In genomic region chr1:156230339-156231089, GRCm38 (mm10) we compare ENCODE assay signal across 9 mouse cellular contexts. TPM values are rescaled to one million over a fixed set of nuclear protein-coding genes. Genes with fewer than 3 reads are reported as not detected.
DNase-seq lines count a peak whose midpoint lies in the region; ATAC-seq and TF ChIP-seq lines count a peak whose summit lies in the region.
"Had no signal": no experiment of that assay in that cellular context is flagged by ENCODE, and none has a peak within 500 bp of the region (broad histone marks: within the 10 kb centered on the region; RNA-seq: fewer than 3 reads in every experiment).

No protein-coding gene starts in this region.

- 44% methylated on average over 9 of the region's 9 CpGs for WGBS in forebrain, postnatal 0 days
- WGBS in hindbrain, embryonic 11.5 days, result 44% methylated on average over 9 of the region's 9 CpGs
- WGBS in midbrain, embryonic 14.5 days, result 41% methylated on average over 9 of the region's 9 CpGs

- no peaks in the 10 kb centered on the region for H3K36me3 ChIP-seq in forebrain, postnatal 0 days (ENCODE audit: insufficient read depth)
- H3K36me3 ChIP-seq in hindbrain, embryonic 11.5 days (ENCODE audit: control insufficient read depth, insufficient read depth, low read length), result no peaks in the 10 kb centered on the region
- H3K36me3 ChIP-seq in midbrain, embryonic 14.5 days (ENCODE audit: control insufficient read depth, insufficient read depth, low read length), result no peaks in the 10 kb centered on the region
- H3K36me3 ChIP-seq: limb, embryonic 12.5 days had no signal

- H3K27ac ChIP-seq in forebrain, postnatal 0 days (ENCODE audit: low read depth, low read length), result 0 out of 2 replicates have a peak overlapping the region, but pooled peaks have one; percentile 15
- no peak overlapping the region for H3K27ac ChIP-seq in hindbrain, embryonic 11.5 days (ENCODE audit: low read depth, low read length)
- H3K27ac ChIP-seq in midbrain, embryonic 14.5 days (replicated peaks; ENCODE audit: low read depth, low read length), result peak overlapping the region; percentile 26; the same call in 1 of the 2 replicates
- H3K27ac ChIP-seq: limb, embryonic 12.5 days had no signal

- TF ChIP-seq CTCF in forebrain, postnatal 0 days (IDR thresholded peaks at IDR 0.05; ENCODE audit: low read depth), result no peak

- ATAC-seq in forebrain, postnatal 0 days, result peak; percentile 96
- ATAC-seq in hindbrain, embryonic 11.5 days (ENCODE audit: low FRiP score), result peak; percentile 80; the same call in 1 of the 2 replicates
- ATAC-seq in midbrain, embryonic 14.5 days (ENCODE audit: low FRiP score, low TSS enrichment), result no peak; the same call in 1 of the 2 replicates
- no peak for ATAC-seq in granulocyte monocyte progenitor cell, adult 5-6 weeks (replicated peaks; ENCODE audit: poor library complexity, severe bottlenecking)

- DNase-seq in adrenal gland, adult (ENCODE audit: inconsistent age in 2 of 2, low spot score in 1 of 2), result peak; percentile 28 to 51
- DNase-seq in adrenal gland, adult 18-20 months (ENCODE audit: low spot score in 2 of 2), result no peak
- peak; percentile 41 for DNase-seq in forebrain, postnatal 0 days
- DNase-seq in hindbrain, embryonic 11.5 days (ENCODE audit: low spot score), result peak; percentile 54
- DNase-seq in midbrain, embryonic 14.5 days, result peak; percentile 68
- DNase-seq in spleen, postnatal 4 days (ENCODE audit: low spot score in 2 of 2), result no peak
- DNase-seq in layer of hippocampus, adult 9-11 months, result no peak

- H3K9ac ChIP-seq in forebrain, postnatal 0 days, result no peak overlapping the region
- no peak overlapping the region for H3K9ac ChIP-seq in hindbrain, embryonic 11.5 days (ENCODE audit: low read depth, low read length)
- H3K9ac ChIP-seq in midbrain, embryonic 14.5 days (replicated peaks; ENCODE audit: low read length), result no peak overlapping the region
- H3K9ac ChIP-seq: limb, embryonic 12.5 days had no signal

- no peaks in the 10 kb centered on the region for H3K4me1 ChIP-seq in forebrain, postnatal 0 days (ENCODE audit: insufficient read depth)
- no peaks in the 10 kb centered on the region for H3K4me1 ChIP-seq in hindbrain, embryonic 11.5 days (replicated peaks; ENCODE audit: control insufficient read depth, insufficient read depth, low read length)
- peaks cover 10% of the 10 kb centered on the region; the same call in 1 of the 2 replicates for H3K4me1 ChIP-seq in midbrain, embryonic 14.5 days (ENCODE audit: control insufficient read depth, insufficient read depth, low read length)

- H3K9me3 ChIP-seq in forebrain, postnatal 0 days (ENCODE audit: low read length), result no peaks in the 10 kb centered on the region
- H3K9me3 ChIP-seq in hindbrain, embryonic 11.5 days (ENCODE audit: control insufficient read depth, low read length), result no peaks in the 10 kb centered on the region
- no peaks in the 10 kb centered on the region for H3K9me3 ChIP-seq in midbrain, embryonic 14.5 days (ENCODE audit: control insufficient read depth, low read length)
- H3K9me3 ChIP-seq: limb, embryonic 12.5 days had no signal

- no peak overlapping the region for H3K4me3 ChIP-seq in forebrain, postnatal 0 days (ENCODE audit: low read depth, low read length)
- H3K4me3 ChIP-seq in hindbrain, embryonic 11.5 days (ENCODE audit: low read depth, low read length), result no peak overlapping the region
- H3K4me3 ChIP-seq in midbrain, embryonic 14.5 days (replicated peaks; ENCODE audit: low read depth, low read length), result no peak overlapping the region
- H3K4me3 ChIP-seq: limb, embryonic 12.5 days had no signal

- no peak overlapping the region for H3K4me2 ChIP-seq in forebrain, postnatal 0 days (ENCODE audit: low read depth)
- no peak overlapping the region for H3K4me2 ChIP-seq in hindbrain, embryonic 11.5 days (replicated peaks; ENCODE audit: low read depth, low read length)
- H3K4me2 ChIP-seq in midbrain, embryonic 14.5 days (ENCODE audit: low read length), result no peak overlapping the region
- H3K4me2 ChIP-seq: limb, embryonic 12.5 days had no signal

- H3K27me3 ChIP-seq in forebrain, postnatal 0 days (ENCODE audit: insufficient read depth, low read length), result no peaks in the 10 kb centered on the region
- H3K27me3 ChIP-seq in hindbrain, embryonic 11.5 days (ENCODE audit: control insufficient read depth, insufficient read depth, low read length), result no peaks in the 10 kb centered on the region
- no peaks in the 10 kb centered on the region for H3K27me3 ChIP-seq in midbrain, embryonic 14.5 days (ENCODE audit: control insufficient read depth, insufficient read depth, low read length)
- H3K27me3 ChIP-seq: limb, embryonic 12.5 days had no signal

RNA-seq across cellular contexts. Expression of gene Fam163a, which starts 25.7 kb away (rescaled TPM):
- 10 to 100 TPM in 1 of 2 experiments, 1 to 10 TPM in 1; 8.0 to 10.7 TPM for total RNA-seq in adrenal gland, adult 18-20 months (2021)
- 3.8 and 5.2 TPM in 2 replicates for total RNA-seq in forebrain, postnatal 0 days (2014; rRNA removed)
- polyA plus RNA-seq in forebrain, postnatal 0 days (2015; fragmentation: Nextera tagmentation; extraction: Ambion mirVana), result 4.8 and 6.9 TPM in 2 replicates
- 5.4 and 5.7 TPM in 2 replicates for polyA plus RNA-seq in hindbrain, embryonic 11.5 days (2014; fragmentation: Nextera tagmentation; extraction: Ambion mirVana)
- 4.7 and 7.4 TPM in 2 replicates for polyA plus RNA-seq in midbrain, embryonic 14.5 days (2014; fragmentation: Nextera tagmentation; extraction: Ambion mirVana)
- total RNA-seq in granulocyte monocyte progenitor cell, adult 5-6 weeks (2014; fragmentation: Nextera tagmentation), result not detected in 2 replicates
- total RNA-seq in granulocyte monocyte progenitor cell, adult 5-6 weeks (2017), result not detected in 2 replicates

Comparison
In these comparisons a context has a peak if more than half of its experiments do, and no peak if none do; other contexts are left out.
1. DNase-seq: peak in adrenal gland, adult (2 of 2), forebrain, postnatal 0 days (single experiment), hindbrain, embryonic 11.5 days (single experiment) and midbrain, embryonic 14.5 days (single experiment); none in adrenal gland, adult 18-20 months (0 of 2), spleen, postnatal 4 days (0 of 2) and layer of hippocampus, adult 9-11 months (single experiment).
2. ATAC-seq: peak in forebrain, postnatal 0 days (single experiment) and hindbrain, embryonic 11.5 days (single experiment); none in midbrain, embryonic 14.5 days (single experiment) and granulocyte monocyte progenitor cell, adult 5-6 weeks (single experiment).